12 mouse cellular contexts compared by ENCODE assay signal in genomic region chr9:27658001-27658400, GRCm38 (mm10).
"Had no signal": no experiment of that assay in that cellular context is flagged by ENCODE, and none has a peak within 500 bp of the region (broad histone marks: within the 10 kb centered on the region; RNA-seq: fewer than 3 reads in every experiment).

No protein-coding gene starts in this region.

- DNase-seq: retina, postnatal 1 day; right cerebral cortex, adult 18-20 months; right cerebral cortex, postnatal 14 days; right cerebral cortex, postnatal 25 days; right cerebral cortex, postnatal 4 days; spleen, adult 18-20 months; thymus, adult 18-20 months; thymus, adult 2 months; thymus, postnatal 14 days; thymus, postnatal 25 days; thymus, postnatal 36 days; thymus, postnatal 4 days had no signal
